Comparison of ENCODE assay signal across 8 mouse cellular contexts in the genomic region with DNA sequence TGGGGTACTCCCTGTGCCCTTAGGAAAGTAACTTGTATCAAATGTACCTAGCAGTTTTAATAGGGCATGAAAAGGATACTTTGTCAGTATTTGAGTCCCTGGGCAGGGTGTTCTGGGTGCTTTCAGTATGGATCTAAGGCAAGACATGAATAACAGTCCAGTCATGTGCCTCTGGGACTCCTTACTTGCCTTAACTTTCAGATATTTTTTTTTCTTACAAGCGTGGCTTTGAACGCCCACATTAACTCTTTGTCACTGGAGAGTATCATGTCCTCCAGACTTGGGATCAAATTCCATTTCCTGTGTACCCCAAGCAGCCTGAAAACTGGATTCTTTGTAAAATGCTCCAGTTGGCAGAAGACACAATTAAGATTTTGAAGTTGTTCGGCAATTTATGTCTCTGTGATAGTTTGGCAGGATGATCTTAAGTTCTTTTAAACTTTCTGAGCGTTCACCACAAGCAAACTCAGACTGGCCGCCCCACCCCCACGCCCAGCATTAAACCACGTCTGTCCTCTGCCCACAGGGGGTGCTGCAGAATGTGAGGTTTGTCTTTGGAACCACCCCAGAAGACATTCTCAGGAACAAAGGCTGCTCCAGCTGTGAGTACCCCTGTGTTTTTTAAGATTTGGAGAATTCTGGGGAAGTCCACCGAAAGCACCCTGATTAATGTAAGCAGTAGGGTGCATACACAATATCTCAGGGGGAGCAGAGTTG. TPM values are rescaled to one million over a fixed set of nuclear protein-coding genes. Genes with fewer than 3 reads are reported as not detected.
DNase-seq lines count a peak whose midpoint lies in the region; ATAC-seq lines count a peak whose summit lies in the region.

No protein-coding gene starts in this region.

- peak overlapping the region; percentile 86 for H3K4me2 ChIP-seq in limb, embryonic 13.5 days (replicated peaks)
- peak overlapping the region; percentile 93 for H3K4me2 ChIP-seq in stomach, embryonic 15.5 days

- H3K27ac ChIP-seq in heart, embryonic 10.5 days: no peak overlapping the region
- H3K27ac ChIP-seq in limb, embryonic 13.5 days: no peak overlapping the region
- H3K27ac ChIP-seq in stomach, embryonic 15.5 days: no peak overlapping the region

- intact Hi-C loops in heart, postnatal 36 days (cut with DNase I): loop anchor here (5.0 kb wide), 2 partner anchors 87 to 192 kb away; no protein-coding TSS in a partner anchor

- no peaks in the 10 kb centered on the region for H3K27me3 ChIP-seq in heart, embryonic 10.5 days (ENCODE audit: insufficient read depth, poor library complexity, severe bottlenecking)
- H3K27me3 ChIP-seq in limb, embryonic 13.5 days: no peaks in the 10 kb centered on the region; the same call in none of the 2 replicates
- H3K27me3 ChIP-seq in stomach, embryonic 15.5 days (replicated peaks): no peaks in the 10 kb centered on the region

- peaks cover 25% of the 10 kb centered on the region for H3K4me1 ChIP-seq in heart, embryonic 10.5 days
- peaks cover 63% of the 10 kb centered on the region for H3K4me1 ChIP-seq in limb, embryonic 13.5 days
- peaks cover 6% of the 10 kb centered on the region for H3K4me1 ChIP-seq in stomach, embryonic 15.5 days

- H3K9ac ChIP-seq in limb, embryonic 13.5 days: peak overlapping the region; percentile 85
- 0 out of 2 replicates have a peak overlapping the region, but pooled peaks have one; percentile 20 for H3K9ac ChIP-seq in stomach, embryonic 15.5 days

- no peaks in the 10 kb centered on the region for H3K9me3 ChIP-seq in heart, embryonic 10.5 days
- no peaks in the 10 kb centered on the region for H3K9me3 ChIP-seq in limb, embryonic 13.5 days
- H3K9me3 ChIP-seq in stomach, embryonic 15.5 days: no peaks in the 10 kb centered on the region

- ATAC-seq in limb, embryonic 13.5 days (ENCODE audit: low FRiP score, low read depth): no peak
- ATAC-seq in stomach, embryonic 15.5 days (ENCODE audit: insufficient read depth, low FRiP score, low read depth): no peak

- H3K4me3 ChIP-seq in heart, embryonic 10.5 days: 0 out of 2 replicates have a peak overlapping the region, but pooled peaks have one; percentile 12
- H3K4me3 ChIP-seq in limb, embryonic 13.5 days: peak overlapping the region; percentile 71
- peak overlapping the region; percentile 65 for H3K4me3 ChIP-seq in stomach, embryonic 15.5 days (replicated peaks)

- 48% methylated on average over 8 of the region's 8 CpGs for WGBS in heart, embryonic 10.5 days
- 43% methylated on average over 8 of the region's 8 CpGs for WGBS in limb, embryonic 13.5 days
- 33% methylated on average over 8 of the region's 8 CpGs for WGBS in stomach, embryonic 15.5 days

- H3K36me3 ChIP-seq in heart, embryonic 10.5 days: peaks cover 35% of the 10 kb centered on the region
- H3K36me3 ChIP-seq in limb, embryonic 13.5 days: peaks cover 52% of the 10 kb centered on the region
- H3K36me3 ChIP-seq in stomach, embryonic 15.5 days: peaks cover 21% of the 10 kb centered on the region

- DNase-seq in heart, embryonic 10.5 days (ENCODE audit: low spot score): no peak
- no peak for DNase-seq in heart, postnatal 36 days
- DNase-seq in embryo, embryonic 10 days (ENCODE audit: low spot score): peak; percentile 44
- DNase-seq in heart, postnatal 4 days: peak; percentile 66
- no peak for DNase-seq in T-cell, adult 2 months (ENCODE audit: low spot score)
- no peak for DNase-seq in spleen, adult 12 weeks (ENCODE audit: low spot score)

RNA-seq across cellular contexts. Expression of a gene that starts 2.3 kb away (rescaled TPM):
- 37.8 and 47.0 TPM in 2 replicates for polyA plus RNA-seq in heart, embryonic 10.5 days (2016; fragmentation: Nextera tagmentation; extraction: Ambion mirVana)
- total RNA-seq in heart, postnatal 36 days (2021): 10 to 100 TPM; 10.8 to 12.7 TPM
- 10 to 100 TPM; 63.1 to 71.3 TPM for total RNA-seq in heart, postnatal 4 days (2021)
- polyA plus RNA-seq in limb, embryonic 13.5 days (2015; fragmentation: Nextera tagmentation; extraction: Ambion mirVana): 88.0 and 100.0 TPM in 2 replicates
- 51.2 and 53.3 TPM in 2 replicates for polyA plus RNA-seq in stomach, embryonic 15.5 days (2015; fragmentation: Nextera tagmentation; extraction: Ambion mirVana)

Comparison
In these comparisons a context has a peak if more than half of its experiments do, and no peak if none do; other contexts are left out.
1. DNase-seq: peak in embryo, embryonic 10 days (single experiment) and heart, postnatal 4 days (single experiment); none in heart, embryonic 10.5 days (single experiment), heart, postnatal 36 days (0 of 2), T-cell, adult 2 months (single experiment) and spleen, adult 12 weeks (single experiment).
2. H3K4me3 ChIP-seq: peak in every context shown above with its lines; median percentile 71 in limb, embryonic 13.5 days; 65 in stomach, embryonic 15.5 days; 12 in heart, embryonic 10.5 days.